Mouse (Mus musculus) thymus, adult 18-20 months (tissue): ENCODE data around the gene Prf1.

ENCODE experiments used
- DNase-seq, 2 experiments: peaks; one replicate each; pipeline ENCODE4 v3.0.0; 2022; ENCODE audit warnings: mixed read lengths in 2 of 2

The Prf1 gene

GRCm38 (mm10) chr10:61290479-61290878, 7.2 kb upstream of the Prf1 start:
- no peak for DNase-seq

DNA sequence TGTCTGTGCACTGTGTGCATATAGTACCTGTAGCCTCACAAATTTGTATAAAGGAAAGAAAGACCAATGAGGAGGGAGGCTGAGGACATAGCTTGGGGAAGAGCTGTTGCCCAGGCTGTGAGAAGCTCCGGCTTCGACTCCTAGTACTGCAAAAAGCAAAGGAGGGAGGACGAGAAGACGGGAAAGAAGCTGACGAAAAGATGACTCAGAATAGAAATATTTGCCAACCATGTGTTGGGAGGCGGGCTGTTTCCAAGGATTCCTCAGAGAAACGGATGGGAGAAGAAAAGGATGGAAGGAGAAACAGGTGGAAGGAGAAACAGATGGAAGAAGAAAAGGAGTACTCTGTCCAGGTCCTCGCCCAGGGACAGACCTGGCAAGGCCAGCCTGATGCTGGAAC, 3.4 kb upstream of the Prf1 start:
- no peak for DNase-seq

DNA sequence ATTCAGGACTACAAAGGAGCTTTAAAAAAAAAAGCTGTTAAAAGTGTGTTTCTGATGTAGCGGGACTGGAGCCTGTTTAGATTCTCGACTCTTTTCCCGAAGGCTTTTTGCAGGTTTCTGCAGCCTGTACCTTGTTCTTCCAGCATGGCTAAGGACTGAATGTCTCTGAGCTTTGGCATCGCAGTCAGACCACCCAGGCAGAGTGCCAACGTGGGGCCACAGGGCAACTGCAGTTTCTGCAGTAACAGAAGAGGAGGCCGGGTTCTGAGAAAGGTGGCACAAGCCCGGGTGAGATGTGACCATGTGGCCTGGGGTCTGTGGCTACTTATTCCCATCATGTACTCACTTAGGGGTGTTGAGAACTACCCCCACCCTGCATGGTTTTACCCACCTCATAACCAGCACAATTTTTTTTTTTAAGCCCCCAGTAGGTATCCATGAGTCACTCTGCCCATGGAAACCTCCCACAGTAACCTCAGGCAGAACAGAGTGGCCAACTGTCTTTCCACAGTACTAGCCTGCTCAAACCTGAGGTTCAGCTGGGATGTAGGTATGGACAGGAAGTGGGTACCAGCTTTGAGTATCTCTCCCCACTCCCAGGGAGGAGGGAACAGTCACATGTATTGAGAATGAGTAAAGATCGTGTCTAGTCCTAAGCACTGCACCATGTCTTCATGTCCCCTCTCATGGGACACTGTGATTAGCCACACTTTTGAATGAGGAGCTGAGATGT, 754 bp upstream of the Prf1 start:
- no peak for DNase-seq

DNA sequence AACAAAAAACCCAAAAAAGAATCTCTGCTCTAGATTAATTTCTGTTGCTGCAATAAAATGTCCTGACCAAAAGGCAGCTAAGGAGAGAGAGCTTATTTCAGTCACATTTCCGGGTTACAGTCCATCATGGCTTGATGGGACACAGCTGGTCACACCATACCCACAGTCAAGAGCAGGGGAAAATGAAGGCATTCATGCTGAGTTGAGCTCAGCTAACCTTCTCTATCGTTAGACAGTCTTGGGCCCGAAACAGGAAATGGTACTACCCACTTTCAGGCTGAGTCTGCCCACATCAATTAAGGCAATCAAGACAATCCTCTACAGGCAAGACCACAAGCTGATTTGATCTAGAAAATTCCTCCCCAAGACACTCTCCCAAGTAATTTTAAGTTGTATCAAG, 3.4 kb downstream of the Prf1 start:
- DNase-seq = no peak

DNA sequence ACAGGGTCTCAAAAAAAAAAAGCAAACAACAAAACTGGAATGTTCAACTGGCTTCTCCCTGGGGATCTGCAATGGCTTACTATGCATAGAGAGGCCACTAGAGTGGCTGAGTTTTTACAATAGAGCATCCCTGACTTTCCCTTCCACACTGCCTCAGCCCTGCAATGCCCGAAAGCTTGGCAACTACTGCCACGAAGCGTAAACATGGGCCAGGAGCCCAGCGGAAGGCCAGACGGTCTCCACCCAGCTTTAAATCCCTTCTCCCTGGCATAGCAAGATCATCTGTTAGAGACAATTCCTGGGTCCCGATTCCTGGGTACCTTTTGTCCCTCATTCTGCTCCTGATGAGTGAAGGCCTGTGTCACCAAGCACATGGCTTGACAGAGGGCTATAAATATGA, 6.4 kb downstream of the Prf1 start:
- DNase-seq = no peak

- peak in 1 of 2 experiments; percentile 55 for DNase-seq
These were observed 8.4 kb downstream of the Prf1 start for GRCm38 (mm10) chr10:61305928-61306590.

DNA sequence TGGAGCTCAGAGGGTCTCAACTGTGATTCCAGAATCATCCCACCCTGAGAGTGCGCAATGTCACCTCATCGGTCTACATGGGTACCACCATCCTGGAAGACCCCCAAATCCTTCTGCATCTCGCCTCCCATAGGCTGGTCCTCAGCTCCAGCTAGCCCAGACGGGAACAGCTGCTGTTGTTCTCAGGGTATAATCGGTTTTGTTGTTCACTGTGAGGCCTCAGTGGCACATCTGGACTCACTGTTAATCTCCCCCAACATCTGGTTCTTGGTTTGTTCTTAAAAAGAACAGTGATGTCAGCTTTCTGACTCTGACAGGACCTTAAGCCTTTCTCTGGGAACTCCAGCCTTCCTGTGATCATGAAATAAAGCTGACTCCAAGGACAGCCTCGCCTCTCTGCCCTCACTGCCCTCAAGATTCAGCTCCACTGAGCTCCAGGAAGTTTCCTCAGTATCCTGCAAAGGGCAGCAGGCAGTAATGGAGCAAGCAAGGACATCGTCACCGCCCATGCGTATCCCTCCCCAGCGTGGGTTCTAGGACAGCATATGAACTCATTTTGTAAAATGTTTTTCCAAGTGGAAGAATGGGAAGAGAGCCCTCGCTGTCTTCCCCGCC, 11.2 kb downstream of the Prf1 start:
- DNase-seq = no peak

DNA sequence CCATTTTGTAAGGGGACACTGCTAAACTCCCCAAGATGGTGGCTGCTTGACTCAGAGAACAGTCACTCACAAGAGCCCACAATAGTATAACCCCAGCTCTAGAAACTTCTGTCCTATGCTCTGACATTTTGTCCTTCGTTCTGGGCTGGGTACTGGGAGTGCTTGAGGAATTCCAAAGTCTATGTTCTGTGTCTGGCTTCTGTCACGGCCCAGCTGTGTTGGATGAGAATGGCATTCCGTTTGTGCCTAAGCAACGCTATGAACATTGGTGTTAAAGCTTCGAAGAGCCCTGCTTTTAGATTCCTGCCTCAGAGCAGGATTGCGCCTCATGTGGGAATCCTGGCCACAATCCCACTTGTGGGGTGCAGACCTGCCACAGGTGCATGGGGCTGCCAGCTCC, 14.5 kb downstream of the Prf1 start:
- no peak for DNase-seq

DNA sequence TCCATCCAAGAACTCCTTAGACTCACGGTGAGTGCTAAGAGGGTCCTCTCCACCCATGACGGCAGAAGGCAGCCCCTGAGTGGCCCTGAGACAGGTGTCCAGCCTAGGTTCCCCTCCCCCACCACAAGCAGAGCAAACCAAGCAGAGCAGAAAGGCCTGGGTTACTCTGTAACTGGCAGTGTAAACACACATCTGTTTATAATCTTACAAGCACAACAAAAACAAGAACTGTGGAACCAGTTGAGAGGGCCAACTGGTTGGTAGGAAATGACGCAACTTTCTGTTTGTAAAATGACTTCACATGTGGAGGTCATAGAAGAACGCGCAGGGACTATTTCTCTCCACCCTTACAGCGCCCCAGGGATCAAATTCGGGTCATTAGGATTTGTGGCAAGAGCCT, 15.1 kb downstream of the Prf1 start:
- DNase-seq = no peak

- DNase-seq = no peak
These were observed 16.1 kb downstream of the Prf1 start for GRCm38 (mm10) chr10:61313750-61314149.

DNA sequence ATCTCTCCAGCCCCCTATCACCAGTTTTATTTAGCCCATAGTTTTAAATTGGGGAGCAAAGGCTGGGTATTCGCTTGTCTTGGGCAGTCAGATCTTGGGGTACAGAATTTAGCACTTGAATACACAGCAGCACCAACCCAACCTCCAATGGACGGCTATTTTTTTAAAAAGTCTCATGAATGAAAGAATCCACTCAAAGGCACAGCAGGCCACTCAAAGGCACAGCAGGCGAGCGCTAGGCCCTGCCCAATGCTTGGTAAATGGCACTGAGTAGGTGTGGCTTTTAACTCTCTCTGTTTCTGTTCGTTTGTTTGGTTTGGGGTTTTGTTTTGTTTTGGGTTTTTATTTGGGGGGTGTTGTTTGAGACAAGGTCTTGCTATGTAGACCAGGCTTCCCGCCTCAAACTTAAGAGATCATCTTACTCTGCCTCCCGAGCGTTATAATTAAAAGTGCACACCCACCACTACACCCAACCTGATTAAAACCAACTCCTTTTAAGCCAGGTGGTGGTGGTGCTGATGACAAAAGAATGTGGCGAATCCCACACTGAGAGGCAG, 17.8 kb downstream of the Prf1 start:
- DNase-seq = no peak

DNA sequence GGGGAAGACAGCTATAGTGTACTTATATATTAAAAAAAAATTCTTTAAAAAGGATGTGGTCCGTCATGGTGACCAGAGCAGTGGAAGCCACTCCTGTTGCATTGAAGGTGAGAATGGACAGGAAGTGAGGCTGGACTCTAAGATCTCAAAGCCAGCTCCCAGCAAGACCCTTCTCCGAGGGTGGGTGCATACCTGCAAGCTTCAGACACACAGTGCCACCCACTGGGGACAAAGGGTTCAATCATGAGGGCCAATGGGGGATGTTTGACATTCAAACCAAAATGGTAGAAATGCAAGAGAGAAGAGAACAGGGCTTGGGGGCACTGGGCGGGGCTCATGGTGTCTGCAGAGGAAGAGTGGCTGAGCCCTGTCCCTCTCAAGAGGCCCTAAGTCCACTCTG, 20.9 kb downstream of the Prf1 start:
- no peak for DNase-seq

DNA sequence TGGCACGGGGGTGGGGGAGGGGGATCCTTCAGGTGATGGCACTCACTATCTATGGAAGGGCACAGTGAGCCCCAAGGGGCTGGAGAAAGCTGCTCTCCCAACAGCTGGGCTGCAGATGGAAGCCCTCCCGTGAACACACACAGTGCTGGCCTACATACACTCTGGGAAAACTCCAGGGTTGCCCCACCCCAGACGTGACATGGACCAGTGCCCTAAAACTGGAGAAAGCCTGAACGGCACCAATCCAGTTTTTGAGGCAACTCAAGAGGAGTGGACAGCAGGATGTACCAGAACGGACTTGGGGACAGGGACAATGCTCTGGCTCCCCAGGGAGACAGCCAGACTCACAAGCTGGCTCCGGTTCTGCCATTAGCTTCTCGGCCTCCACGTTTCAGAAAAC, 27.1 kb downstream of the Prf1 start:
- no peak for DNase-seq

GRCm38 (mm10) chr10:61325782-61326328, 28.2 kb downstream of the Prf1 start:
- no peak for DNase-seq

GRCm38 (mm10) chr10:61327545-61327944, 29.9 kb downstream of the Prf1 start:
- DNase-seq = no peak

- DNase-seq = no peak
These were observed 31.3 kb downstream of the Prf1 start for GRCm38 (mm10) chr10:61328927-61329326.

GRCm38 (mm10) chr10:61331046-61331445, 33.4 kb downstream of the Prf1 start:
- DNase-seq = no peak

GRCm38 (mm10) chr10:61334545-61334944, 36.9 kb downstream of the Prf1 start:
- no peak for DNase-seq

GRCm38 (mm10) chr10:61336137-61336536, 38.5 kb downstream of the Prf1 start:
- peak; percentile 28 to 32 for DNase-seq

DNA sequence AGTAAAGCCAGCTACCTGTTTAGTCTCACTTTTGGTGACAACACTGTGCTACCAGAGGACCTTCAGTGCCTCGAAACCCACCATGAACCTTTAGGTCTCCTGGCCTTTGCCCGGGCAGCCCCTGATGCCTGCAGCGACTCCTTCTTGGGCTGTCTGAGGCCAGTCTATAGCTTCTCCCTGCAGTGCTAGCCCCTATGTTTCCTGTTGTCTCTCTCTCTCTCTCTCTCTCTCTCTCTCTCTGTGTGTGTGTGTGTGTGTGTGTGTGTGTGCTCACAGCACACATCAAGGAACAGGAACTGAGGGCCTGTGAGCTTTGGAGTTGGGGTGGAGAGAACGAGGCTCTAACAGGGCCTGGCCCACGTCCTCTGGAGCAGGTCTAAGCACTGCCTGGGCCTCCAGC, 39.0 kb downstream of the Prf1 start:
- DNase-seq = no peak

- no peak for DNase-seq
These were observed 40.0 kb downstream of the Prf1 start for GRCm38 (mm10) chr10:61337665-61338064.

GRCm38 (mm10) chr10:61339216-61339615, 41.6 kb downstream of the Prf1 start:
- no peak for DNase-seq

DNA sequence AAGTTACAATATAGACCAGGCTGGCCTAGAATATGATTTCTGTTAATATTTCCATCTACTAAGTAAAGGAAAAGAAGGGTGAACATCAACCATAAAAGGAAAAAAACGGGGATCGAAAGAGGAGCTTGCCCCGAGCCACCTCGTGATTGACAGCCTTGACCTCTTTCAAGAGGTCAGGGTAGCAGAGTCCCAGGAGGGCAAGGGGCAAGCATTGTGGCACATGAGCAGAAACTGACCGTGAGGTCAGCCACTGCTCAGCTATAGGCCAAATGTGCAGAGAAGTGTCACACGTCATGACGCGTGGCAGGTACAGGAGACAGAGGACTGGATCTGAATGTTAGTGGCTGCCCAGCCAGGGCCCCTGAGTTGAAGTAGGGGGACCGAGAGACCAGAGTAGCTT, 42.6 kb downstream of the Prf1 start:
- no peak for DNase-seq

GRCm38 (mm10) chr10:61341045-61341444, 43.4 kb downstream of the Prf1 start:
- no peak for DNase-seq
